Mouse (Mus musculus): ENCODE results near the gene Katnal1.

- TF ChIP-seq CTCF (IDR thresholded peaks at IDR 0.05 in 2 of 3, conservative IDR thresholded peaks at IDR 0.05 in 1 of 3; ENCODE audit: control insufficient read depth in 1 of 3, insufficient read depth in 1 of 3, low read depth in 2 of 3, low read length in 3 of 3, poor library complexity in 1 of 3, severe bottlenecking in 1 of 3): no peak
- no peak for TF ChIP-seq CHD1 (IDR thresholded peaks at IDR 0.05; ENCODE audit: low read depth, low read length)
- no peak for TF ChIP-seq POLR2A (IDR thresholded peaks at IDR 0.05; ENCODE audit: control insufficient read depth in 1 of 2, insufficient read depth in 1 of 2, low read depth in 1 of 2, low read length in 2 of 2, poor library complexity in 1 of 2)
- no peak for TF ChIP-seq MAX (IDR thresholded peaks at IDR 0.05; ENCODE audit: low read length)
- TF ChIP-seq BHLHE40 (IDR thresholded peaks at IDR 0.05; ENCODE audit: borderline replicate concordance, low read depth, low read length): no peak
- no peak for TF ChIP-seq KAT2A (conservative IDR thresholded peaks at IDR 0.05; ENCODE audit: low read depth, low read length)
- TF ChIP-seq EP300 (IDR thresholded peaks at IDR 0.05; ENCODE audit: low read depth in 1 of 2, low read length in 2 of 2): no peak
Measured at GRCm38 (mm10) chr5:148943444-148943843, 14.3 kb upstream of the Katnal1 start.
